Mouse (Mus musculus) granulocyte monocyte progenitor cell, adult 5-6 weeks (primary cell): Measurements from ENCODE around the gene Crtap. TPM values are rescaled to one million over a fixed set of nuclear protein-coding genes. Genes with fewer than 3 reads are reported as not detected.

ENCODE experiments used
- ATAC-seq: replicated peaks from 2 replicates; pipeline ENCODE4 v1.8.0; 2016; ENCODE audit warnings: mild to moderate bottlenecking, moderate TSS enrichment, inconsistent platforms; ENCODE audit not compliant: poor library complexity, severe bottlenecking
- total RNA-seq, 2 experiments: library from RNA; stranded (forward) in 1 of 2; stranded (reverse) in 1 of 2; fragments of 200-712, 200-1000 nt in 1 of 2; fragments of >200 nt in 1 of 2; fragmentation: Nextera tagmentation in 1 of 2; gene quantifications; 2 replicates each; pipeline ENCODE4 v1.2.3; 2014 to 2017

Crtap gene
- total RNA-seq (2014; fragmentation: Nextera tagmentation) (47.3 and 55.2 TPM in 2 replicates), total RNA-seq (2017) (21.0 and 21.4 TPM in 2 replicates)

DNA sequence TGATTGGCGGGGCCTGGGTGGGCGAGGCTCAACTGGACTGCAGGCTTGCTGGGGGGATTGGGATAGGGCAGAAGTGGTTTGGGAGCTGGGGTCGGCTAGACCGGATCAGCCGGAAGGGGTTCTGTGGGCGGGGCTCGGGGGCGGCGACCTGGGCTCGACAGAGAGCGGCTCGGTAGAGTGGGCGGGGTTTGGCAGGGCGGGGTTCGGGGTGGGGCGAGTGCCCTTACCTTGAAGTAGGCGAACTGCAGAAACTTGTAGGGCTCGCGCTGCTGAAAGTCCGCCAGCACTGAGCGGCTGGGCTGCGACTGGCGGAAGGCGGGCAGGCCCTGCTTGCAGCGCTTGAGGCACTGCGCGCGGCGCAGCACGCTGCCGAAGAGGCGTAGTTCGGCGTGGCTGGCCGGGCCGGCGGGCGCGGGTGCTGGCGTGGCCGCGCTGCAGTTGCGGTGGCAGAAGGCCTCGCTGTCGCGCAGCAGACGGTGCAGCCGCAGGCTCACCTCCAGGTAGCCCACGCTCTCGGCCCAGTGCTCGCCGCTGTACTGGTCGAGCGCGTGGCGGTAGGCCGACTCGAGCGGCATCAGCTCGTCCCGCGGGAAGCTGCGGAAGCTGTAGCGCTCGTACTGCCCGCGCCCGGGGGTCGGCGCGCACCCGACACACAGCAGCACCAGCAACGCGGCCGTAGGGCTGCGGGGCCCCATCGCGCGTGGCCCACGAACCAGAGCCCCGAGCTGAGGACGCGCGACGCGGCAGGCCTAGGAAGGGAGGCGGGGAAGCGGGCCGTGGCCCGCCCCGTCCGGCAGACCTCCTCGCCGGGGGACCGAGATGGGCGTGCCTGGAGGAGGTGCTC, at the start of gene Crtap:
TSS of gene Crtap (minus strand) at position 771 of the 844 bp plus-strand sequence.
- peak; percentile 79 for ATAC-seq

DNA sequence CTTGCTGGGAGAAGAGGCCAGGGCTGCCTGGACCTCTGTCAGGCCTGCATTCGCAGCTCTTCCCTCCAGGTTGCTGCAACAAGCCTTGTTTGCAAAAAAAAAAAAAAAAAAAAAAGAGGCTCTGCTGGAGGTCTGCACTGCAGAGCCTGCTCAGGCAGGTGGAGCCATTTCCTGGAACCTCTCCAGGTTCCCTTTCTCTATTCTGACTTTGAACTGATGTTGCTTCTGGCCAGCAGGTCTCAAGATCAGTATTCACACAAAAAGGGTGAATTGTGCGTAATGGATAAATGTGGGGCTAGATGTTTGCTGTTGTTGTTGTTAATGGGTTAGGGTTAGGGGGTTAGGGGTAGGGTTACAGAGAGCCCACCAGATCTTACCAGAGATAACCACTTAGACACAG, 45.2 kb upstream of the Crtap start:
- no peak for ATAC-seq

DNA sequence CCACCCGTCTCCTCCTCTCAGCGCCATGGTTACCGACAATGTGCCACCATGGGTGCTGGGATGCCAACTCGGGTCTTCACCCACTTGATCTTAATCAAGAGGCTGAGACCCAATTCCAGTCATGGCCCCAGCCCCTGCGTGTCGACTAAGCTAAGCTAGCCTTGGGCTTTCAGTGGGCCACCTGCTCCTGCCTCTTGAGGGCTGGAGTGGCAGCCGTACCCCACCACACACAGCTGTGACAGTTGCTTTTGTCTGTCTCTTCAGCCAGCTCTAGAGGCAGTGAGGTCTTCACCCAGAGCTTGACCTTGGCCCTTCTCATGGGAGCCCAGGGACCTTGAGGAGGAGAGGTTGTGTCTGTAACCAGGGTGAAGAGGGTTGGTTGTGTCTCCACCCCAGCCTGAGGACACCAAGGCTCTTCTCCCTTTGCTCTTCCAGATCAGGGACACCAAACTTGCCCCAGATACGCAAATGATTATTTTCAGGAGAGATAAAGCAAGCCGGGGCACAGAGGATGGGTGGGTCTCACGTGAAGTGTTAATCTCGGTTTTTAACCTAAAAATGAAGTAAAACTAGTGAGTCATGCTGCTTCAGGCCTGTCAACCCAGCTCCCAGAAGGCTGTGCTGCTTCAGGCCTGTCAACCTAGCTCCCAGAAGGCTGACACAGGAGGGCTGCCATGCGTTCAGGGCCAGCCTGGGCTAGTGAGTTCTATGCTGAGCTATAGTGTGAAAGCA, 37.8 kb upstream of the Crtap start:
- ATAC-seq, result no peak

DNA sequence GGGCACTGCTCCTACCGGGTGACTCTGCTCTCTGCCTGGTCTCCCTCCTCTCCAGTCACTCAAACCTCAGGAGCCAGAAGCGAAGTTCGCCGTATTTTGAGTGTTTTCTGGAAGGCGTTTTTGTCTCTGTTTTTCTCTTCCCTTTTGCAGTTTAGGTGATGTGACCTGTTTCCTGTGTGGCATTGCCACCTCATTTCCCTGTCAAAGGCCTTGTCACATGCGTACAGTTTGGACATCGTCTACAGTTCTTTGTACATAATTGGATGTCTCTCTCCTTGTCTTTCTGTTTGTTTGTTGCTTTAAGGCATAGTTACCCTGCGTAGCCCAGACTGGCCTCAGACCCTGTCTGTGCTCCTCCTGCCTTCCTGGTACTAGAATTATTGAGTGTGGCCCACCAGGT, 37.0 kb upstream of the Crtap start:
- ATAC-seq, result no peak

- no peak for ATAC-seq
Measured at GRCm38 (mm10) chr9:114426201-114426600, 35.7 kb upstream of the Crtap start.

DNA sequence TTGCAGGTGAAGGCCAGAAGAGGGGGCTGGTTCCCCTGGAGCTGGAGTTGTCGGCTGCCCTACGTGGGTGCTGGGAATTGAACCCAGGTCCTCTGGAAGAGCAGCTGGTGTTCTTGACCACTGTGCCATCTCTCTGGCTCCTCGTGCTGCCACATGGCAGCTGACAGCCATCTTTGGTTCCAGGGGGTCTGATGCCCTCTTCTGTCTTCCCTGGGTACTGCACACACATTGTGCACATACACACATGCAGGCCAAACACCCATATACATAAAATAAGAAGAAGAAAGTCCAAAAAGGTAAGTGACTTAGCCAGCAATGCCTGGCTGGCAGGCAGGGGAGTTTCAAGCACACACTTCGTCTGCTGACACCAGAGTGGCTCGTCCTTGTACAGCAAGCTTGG, 35.1 kb upstream of the Crtap start:
- no peak for ATAC-seq

DNA sequence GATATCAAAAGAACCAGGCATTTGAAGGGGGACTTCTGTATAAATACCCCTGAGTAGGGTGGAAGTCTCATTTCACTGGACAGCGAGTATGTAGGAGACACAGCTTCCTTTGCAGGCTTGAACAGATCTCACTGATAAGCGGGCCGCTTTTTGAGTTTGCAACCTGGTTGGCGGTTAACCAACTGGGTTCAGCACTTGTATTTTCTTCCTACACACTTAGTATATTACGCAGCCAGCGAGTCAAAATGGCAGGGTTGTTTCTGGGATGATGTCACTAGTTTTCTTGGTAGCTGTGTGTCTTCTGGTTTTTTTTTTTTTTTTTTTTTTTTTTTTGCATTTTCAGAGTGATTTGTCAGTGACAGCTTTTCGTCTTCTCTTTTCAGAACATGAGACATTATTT, 31.3 kb upstream of the Crtap start:
- no peak for ATAC-seq

DNA sequence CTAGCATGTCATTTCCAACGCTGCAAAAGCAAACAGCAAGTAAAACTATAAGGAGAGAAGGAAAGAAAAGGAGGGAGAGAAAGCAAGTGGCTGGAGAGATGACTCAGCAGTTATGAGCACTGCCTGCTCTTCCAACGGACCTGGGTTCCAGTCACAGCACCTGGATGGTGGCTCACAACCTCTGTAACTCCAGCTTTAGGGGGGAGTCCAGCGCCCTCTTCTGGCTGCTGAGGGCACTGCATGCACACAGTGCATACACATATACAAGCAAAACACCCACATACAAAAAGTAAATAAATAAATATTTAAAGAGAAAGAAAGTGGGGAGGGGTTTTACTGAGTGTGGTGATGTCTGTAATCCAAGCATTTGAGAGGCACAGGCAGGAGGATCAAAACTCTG, 30.6 kb upstream of the Crtap start:
- ATAC-seq, result no peak

DNA sequence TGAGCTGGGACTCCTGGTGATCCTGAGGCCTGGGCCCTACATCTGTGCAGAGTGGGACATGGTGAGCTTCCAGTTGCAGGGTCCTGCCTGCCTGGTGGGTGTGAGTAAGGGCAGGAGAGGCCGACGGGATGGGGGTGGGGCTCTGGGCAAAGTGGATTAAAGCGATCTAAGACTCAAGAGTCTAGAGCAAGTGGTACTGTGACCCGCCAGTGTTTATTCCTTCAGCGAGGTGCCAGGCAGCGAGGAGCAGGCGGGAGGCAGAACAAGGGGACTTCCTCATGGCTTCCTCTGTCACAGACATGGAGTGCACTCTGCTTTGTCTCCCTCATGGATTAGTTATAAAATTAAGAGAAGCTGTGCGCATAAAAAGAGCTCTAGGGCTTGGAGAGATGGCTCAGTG, 30.0 kb upstream of the Crtap start:
- ATAC-seq, result no peak

DNA sequence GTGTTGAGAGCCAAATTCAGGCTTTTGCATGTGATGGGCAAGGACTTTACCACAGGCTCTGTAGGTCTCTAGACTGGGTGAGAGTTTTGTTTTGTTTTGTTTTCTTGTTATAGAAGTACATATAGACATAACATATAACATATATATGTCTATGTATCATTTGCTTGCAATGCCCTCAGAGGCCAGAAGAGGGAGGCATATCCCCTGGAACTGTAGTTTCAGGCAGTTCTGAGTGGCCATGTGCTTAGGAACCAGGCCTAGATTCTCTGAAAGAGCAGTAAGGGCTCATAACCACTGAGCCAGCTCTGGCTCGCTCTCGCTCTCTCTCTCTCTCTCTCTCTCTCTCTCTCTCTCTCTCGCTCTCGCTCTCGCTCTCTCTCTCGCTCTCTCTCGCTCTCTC, 27.7 kb upstream of the Crtap start:
- peak; percentile 74 for ATAC-seq

DNA sequence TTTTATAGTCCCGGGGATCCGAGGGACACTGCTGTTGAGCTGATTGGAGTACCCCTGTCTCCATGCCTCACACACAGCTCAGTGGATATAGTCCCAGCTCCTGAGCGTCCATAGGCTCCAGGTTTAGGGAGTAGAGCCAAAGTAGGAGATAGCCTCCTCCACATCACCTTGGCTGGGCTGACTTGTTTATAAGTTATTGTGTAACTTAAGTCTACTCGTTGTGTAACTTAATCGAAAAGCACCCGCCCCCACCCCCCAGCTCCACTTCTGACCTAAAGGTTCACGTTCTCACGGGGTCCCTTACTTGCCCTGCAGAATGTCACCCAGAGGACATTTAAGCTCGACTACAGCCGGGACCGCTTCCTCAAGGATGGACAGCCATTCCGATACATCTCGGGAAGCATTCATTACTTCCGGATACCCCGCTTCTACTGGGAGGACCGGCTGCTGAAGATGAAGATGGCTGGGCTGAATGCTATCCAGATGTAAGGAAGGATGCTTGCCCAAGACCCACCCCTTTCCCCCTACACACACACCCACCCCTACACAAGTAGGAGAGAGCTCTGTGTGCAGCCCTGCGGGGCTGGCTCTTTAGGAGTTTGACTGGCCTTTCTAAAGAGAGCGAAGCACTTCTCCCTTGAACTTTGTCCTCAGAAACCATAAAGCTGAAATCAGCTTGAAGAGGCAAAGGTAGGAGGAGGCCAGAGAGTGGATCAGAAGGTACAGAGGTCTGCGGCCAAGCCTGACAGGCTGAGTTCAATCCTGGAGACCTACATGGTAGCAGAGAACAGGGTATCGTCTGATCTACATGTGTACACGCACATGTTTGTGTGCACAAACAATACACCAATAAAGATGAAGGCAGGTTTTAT, 26.4 kb upstream of the Crtap start:
- no peak for ATAC-seq

DNA sequence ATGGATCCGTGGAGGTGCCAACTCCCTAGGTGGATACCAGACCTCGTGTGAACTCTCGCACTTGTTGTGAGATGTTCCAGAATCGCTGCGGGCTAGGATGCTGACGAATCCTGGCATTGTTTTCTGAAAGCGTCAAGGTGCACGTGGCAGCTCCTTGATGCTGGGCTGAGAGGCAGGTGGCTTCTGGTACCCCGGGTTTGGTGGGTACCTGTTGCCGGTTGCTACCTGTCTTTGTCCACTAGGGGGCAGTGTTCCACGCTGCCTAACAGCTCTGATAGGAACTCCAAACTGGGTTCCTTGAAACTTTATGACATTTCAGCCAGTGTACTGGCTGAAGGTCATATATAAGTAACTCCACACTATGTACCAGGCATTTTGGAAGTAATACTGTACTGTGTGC, 25.2 kb upstream of the Crtap start:
- peak; percentile 51 for ATAC-seq

DNA sequence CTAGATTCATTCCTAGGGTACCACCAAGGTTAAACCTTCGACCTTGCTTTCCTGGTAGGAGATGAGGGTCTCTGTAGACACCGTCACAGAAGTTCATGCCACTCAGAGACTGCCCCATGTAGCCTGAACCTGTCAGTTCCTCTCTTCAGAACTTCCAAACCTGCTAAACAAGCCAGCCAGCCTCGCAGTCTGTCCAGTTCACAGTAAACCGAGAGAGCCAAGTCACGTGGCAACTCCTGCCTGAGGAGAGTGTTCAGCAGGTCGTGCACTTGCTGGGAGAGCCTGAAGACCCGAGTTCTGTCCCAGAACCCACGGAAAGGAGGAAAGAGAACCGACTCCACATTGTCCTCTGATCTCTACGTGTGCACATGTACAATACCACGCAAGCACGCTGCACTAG, 23.4 kb upstream of the Crtap start:
- no peak for ATAC-seq

DNA sequence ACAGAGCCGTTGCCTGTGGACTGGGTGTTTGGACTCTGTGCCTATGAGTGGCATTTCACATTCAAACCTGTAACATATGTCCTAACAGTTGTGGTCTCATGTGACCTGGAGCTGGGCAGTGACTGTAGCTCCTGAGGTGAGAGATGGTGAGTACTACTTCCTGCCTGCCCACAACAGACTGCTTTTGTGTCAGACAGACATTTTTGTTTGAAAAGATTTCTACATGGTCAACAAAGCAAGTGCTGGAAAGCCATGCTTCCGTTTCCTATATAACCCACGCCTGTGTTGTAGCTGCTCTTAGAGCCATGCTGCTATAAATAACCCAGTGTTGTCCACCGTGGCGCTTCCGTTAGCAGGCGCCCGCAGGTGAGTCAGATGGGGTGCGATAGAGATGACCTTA, 21.9 kb upstream of the Crtap start:
- peak; percentile 47 for ATAC-seq

- no peak for ATAC-seq
Measured at GRCm38 (mm10) chr9:114411295-114411694, 20.8 kb upstream of the Crtap start.

DNA sequence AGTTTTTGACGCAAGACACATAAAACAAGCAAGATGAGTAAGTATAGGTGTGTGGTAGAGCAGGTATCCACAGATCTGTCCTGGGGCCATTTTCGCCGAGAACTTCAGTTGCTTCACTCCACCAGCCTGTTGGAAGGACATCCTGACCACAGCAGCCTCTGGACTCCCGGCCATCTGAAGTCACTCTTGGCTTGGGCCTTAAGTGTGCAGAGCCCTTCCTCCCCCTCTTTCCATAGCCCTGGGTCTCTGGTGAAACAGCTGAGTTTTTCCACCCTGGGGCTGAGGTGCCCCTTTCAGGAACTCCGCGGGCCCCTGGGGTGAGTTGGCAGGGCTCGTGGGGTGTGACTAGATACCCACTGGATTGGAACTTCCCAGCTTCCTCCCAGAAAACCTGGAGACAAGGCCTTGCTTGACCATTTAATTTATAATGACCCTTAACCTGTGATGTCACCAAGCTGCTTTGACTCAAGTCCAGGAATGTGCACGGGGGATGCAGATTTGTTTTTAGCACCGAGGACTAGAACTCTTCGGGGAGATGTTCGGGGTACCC, 19.9 kb upstream of the Crtap start:
- ATAC-seq, result no peak

- ATAC-seq, result no peak
Measured at GRCm38 (mm10) chr9:114407676-114408075, 17.2 kb upstream of the Crtap start.

DNA sequence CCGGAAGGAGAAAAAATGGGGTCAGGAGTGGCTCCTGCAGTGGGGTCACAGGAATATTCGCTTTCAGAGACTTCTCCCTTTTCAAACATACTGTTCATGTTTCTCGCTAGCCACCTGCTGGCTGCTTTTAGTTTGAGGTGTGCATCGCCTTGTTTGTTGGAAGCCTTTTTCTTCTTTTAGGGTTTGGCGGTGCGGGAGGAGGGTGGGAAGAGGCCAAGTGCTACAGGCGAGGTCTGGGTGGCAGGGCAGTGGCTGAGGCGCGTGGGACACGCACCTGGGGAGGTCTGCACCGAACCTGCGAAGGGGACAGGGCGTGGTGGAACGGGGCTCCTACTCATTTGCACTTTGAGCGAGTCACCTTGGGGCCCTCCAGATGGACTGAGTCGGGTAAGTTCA, 11.2 kb upstream of the Crtap start:
- ATAC-seq, result peak; percentile 31

DNA sequence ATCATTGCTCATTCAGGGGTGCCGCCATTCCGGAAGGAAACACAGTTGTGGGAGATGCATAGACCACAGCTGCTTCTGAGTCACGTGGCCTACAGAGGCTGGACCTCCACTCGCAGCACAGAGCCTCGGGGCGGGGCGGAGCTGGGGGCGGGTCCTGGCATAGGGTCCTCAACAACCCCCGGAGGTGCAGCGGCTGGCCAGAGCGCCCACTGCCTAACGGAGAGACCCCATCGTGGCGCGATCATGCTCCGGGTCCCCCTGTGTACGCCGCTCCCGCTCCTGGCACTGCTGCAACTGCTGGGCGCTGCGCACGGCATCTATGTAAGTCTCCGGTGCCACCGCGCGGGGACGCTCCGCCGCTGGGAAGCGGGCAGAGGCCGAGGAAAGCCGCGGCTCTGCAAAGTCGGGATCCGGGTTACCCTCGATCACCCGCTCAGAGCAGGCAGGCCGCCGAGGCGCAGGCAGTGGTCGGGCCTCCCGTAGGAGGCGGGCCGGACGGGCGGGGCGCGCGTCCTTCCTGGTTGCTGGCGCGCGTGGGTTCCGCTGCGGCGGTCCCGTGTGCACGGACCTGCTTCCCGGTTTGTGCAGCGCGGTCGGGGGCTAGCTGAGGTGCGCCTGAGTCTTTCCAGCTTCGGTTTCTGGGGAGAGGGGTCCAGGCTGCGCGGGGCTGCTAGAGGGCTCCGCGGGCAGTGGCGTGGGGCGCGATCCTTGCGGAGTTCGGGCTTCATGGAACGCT, 10.6 kb upstream of the Crtap start, which contains the start of the genes Glb1 and Tmppe:
TSS of gene Glb1 (plus strand) at position 128 of the 736 bp plus-strand sequence.
TSS of gene Tmppe (plus strand) at position 157 of the 736 bp plus-strand sequence.
- ATAC-seq, result peak; percentile 87

DNA sequence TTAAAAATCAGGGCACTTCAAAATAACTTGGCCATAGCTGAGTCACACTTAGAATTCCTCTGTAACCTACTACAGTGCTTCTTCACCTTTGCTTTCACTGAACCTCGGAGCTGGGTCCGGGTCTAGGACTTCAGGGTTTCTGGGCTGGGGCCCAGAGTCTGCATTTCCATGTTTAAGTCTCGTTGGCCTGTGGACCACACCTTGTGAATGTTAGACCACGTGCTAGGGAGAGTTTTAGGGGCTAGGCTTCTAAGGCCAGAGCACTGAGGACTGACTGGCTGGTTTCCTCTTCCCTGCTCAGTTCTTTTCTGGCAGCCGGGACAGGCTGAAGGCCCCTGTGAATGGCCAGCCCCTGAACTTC, 10.1 kb upstream of the Crtap start:
- no peak for ATAC-seq
